Mouse (Mus musculus) heart, embryonic 14.5 days (tissue): ENCODE data around the gene Cldn15. TPM values are rescaled to one million over a fixed set of nuclear protein-coding genes. Genes with fewer than 3 reads are reported as not detected.

Experiments used
- ATAC-seq: fragments of 200-750 bp; cut with Nextera tagmentation; 2 replicates; pipeline ENCODE4 v1.8.0; 2017; ENCODE audit warnings: low read depth, moderate TSS enrichment; ENCODE audit not compliant: insufficient number of reproducible peaks, insufficient read depth, low FRiP score
- H3K27ac ChIP-seq, 2 experiments: fragments of 200-500 bp in 1 of 2; fragments of 300-500 bp in 1 of 2; sonication (generic) in 1 of 2; replicated peaks in 1 of 2; 2 replicates each; pipeline ENCODE4 v1.5.1; 2012 to 2014; ENCODE audit warnings: low read depth in 2 of 2, low read length in 2 of 2, control low read depth in 1 of 2, mild to moderate bottlenecking in 1 of 2, mixed read lengths in 1 of 2; ENCODE audit not compliant: control insufficient read depth in 1 of 2, insufficient read depth in 1 of 2
- H3K27me3 ChIP-seq: fragments of 300-500 bp; sonication (generic); 2 replicates; pipeline ENCODE4 v1.6.1; 2014; ENCODE audit warnings: mild to moderate bottlenecking, low read length, control low read depth; ENCODE audit not compliant: control insufficient read depth, insufficient read depth
- H3K36me3 ChIP-seq: fragments of 300-500 bp; sonication (generic); 2 replicates; pipeline ENCODE4 v1.6.1; 2014; ENCODE audit warnings: mild to moderate bottlenecking, control low read depth, low read length, mixed read lengths; ENCODE audit not compliant: control insufficient read depth, insufficient read depth
- H3K4me1 ChIP-seq, 2 experiments: fragments of 200-500 bp in 1 of 2; fragments of 300-500 bp in 1 of 2; sonication (generic) in 1 of 2; 2 replicates each; pipeline ENCODE4 v1.6.1; 2012 to 2014; ENCODE audit warnings: low read length in 2 of 2, control low read depth in 1 of 2, mixed read lengths in 1 of 2; ENCODE audit not compliant: control insufficient read depth in 2 of 2, insufficient read depth in 2 of 2
- H3K4me2 ChIP-seq: fragments of 300-500 bp; sonication (generic); 2 replicates; pipeline ENCODE4 v1.6.1; 2014; ENCODE audit warnings: mild to moderate bottlenecking, low read length
- H3K4me3 ChIP-seq, 2 experiments: fragments of 200-500 bp in 1 of 2; fragments of 300-500 bp in 1 of 2; sonication (generic) in 1 of 2; 2 replicates each; pipeline ENCODE4 v1.5.1; 2012 to 2014; ENCODE audit warnings: low read length in 2 of 2, mild to moderate bottlenecking in 2 of 2, control low read depth in 1 of 2, low read depth in 1 of 2, moderate library complexity in 1 of 2; ENCODE audit not compliant: control insufficient read depth in 1 of 2, insufficient read depth in 1 of 2
- H3K9ac ChIP-seq: fragments of 300-500 bp; sonication (generic); 2 replicates; pipeline ENCODE4 v1.6.1; 2014; ENCODE audit warnings: mild to moderate bottlenecking, low read length
- H3K9me3 ChIP-seq: fragments of 300-500 bp; sonication (generic); 2 replicates; pipeline ENCODE4 v1.6.1; 2016; ENCODE audit warnings: low read length, control low read depth; ENCODE audit not compliant: control insufficient read depth
- WGBS: fragments of 180-500 bp; shearing (Covaris S2); extraction: QIAGEN DNeasy Blood & Tissue Kit; methylation state at CpG from one replicate; pipeline ENCODE4 v1.1.7; 2014; 5-methylcytosine and 5-hydroxymethylcytosine counted together
- polyA plus RNA-seq: library from polyadenylated mRNA; unstranded; fragments of >200 nt; fragmentation: Nextera tagmentation; extraction: Ambion mirVana; gene quantifications from 2 replicates; pipeline ENCODE4 v1.2.1, GENCODE M21; 2014

Gene Cldn15
- polyA plus RNA-seq, 1 experiment from 2014 or later, result 5.3 TPM

DNA sequence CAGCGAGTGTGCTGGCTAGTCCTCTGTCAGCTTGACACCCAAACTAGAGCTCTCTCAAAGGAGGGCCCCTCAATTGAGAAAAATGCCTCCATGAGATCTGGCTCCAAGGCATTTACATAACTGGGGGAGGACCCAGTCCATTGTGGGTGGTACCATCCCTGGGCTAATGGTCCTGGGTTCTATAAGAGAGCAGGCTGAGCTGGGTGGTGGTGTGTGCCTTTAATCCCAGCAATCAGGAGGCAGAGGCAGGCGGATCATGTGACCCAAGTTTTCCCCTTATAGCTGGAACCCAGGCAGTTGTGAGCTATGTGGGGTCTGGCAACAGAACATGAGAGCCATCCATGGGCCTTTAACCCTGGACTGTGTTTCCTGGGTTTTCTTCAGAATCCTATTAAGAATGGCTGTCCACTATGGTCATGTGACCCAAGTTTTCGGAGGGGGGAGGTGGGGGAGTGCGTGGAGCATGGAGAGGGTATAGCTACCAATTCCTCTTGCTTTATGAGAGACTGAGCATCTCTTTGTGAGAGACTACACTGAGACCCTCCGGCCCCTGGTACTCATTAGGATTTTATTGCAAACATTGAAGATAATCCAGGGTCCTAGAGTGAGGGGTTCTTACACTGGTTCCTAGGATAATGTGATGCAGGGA is 5.0 kb upstream of the Cldn15 start:
- peaks cover 9 to 28% of the 10 kb centered on the region in 2 experiments for H3K4me1 ChIP-seq

GRCm38 (mm10) chr5:136961983-136962461 is 4.4 kb upstream of the Cldn15 start:
- H3K4me3 ChIP-seq, result peak overlapping the region; percentile 68 to 94
- H3K9ac ChIP-seq, result peak overlapping the region; percentile 82
- H3K4me2 ChIP-seq, result peak overlapping the region; percentile 80
- no peaks in the 10 kb centered on the region for H3K9me3 ChIP-seq
- 0% methylated on average over 20 of the region's 20 CpGs for WGBS
- peak overlapping the region; percentile 82 to 89 for H3K27ac ChIP-seq
- H3K4me1 ChIP-seq, result peaks cover 12 to 33% of the 10 kb centered on the region in 2 experiments
- H3K36me3 ChIP-seq, result peaks cover 37% of the 10 kb centered on the region
- H3K27me3 ChIP-seq, result no peaks in the 10 kb centered on the region
- ATAC-seq, result peak; percentile 89

More for the DNA sequence above, 5.0 kb upstream of the Cldn15 start:
- ATAC-seq, result no peak
- Histone ChIP-seq H3K9ac (peak overlapping the region; percentile 82), H3K4me2 (peak overlapping the region; percentile 80), H3K27me3 (no peaks in the 10 kb centered on the region), H3K27ac (peak overlapping the region; percentile 82 to 89), H3K4me3 (peak overlapping the region; percentile 68 to 94), H3K9me3 (no peaks in the 10 kb centered on the region), H3K36me3 (peaks cover 37% of the 10 kb centered on the region)
- WGBS, result 25% methylated on average over 5 of the region's 5 CpGs

DNA sequence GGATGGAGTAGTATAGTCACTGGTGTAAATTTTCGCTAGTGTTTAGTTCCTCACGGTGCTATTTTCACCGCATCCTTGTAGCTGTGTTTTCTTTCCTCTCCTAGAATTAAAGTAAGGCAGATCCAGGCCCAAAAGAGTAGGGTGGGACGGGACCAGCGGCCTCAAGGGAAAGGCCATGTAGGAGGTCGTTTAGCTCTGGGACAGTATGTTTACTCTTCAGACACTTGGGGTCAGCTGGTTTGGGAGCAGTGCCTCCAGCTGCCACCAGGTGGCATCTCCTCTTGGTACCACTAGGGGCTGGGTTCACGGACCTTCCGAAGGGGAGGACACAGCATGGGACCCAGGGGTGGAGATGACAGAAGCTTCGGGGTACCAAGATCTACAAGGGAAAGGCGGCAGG is 3.9 kb upstream of the Cldn15 start:
- 3% methylated on average over 10 of the region's 10 CpGs for WGBS
- Histone ChIP-seq H3K27ac (peak overlapping the region; percentile 78 to 82), H3K4me1 (peaks cover 15 to 36% of the 10 kb centered on the region in 2 experiments)

GRCm38 (mm10) chr5:136962966-136963540 is 3.4 kb upstream of the Cldn15 start:
- Histone ChIP-seq H3K4me2 (peak overlapping the region; percentile 80), H3K9me3 (no peaks in the 10 kb centered on the region), H3K9ac (peak overlapping the region; percentile 82), H3K4me1 (peaks cover 17 to 36% of the 10 kb centered on the region in 2 experiments), H3K27ac (no peak overlapping the region), H3K36me3 (peaks cover 37% of the 10 kb centered on the region), H3K27me3 (no peaks in the 10 kb centered on the region), H3K4me3 (peak overlapping the region; percentile 68 to 94; a peak in 3 of 4 replicates)
- 76% methylated on average over 8 of the region's 8 CpGs for WGBS
- no peak for ATAC-seq

More for the DNA sequence above, 3.9 kb upstream of the Cldn15 start:
- no peak for ATAC-seq
- Histone ChIP-seq H3K9ac (peak overlapping the region; percentile 82), H3K36me3 (peaks cover 37% of the 10 kb centered on the region), H3K9me3 (no peaks in the 10 kb centered on the region), H3K4me2 (peak overlapping the region; percentile 80), H3K27me3 (no peaks in the 10 kb centered on the region), H3K4me3 (peak overlapping the region; percentile 68 to 94)

DNA sequence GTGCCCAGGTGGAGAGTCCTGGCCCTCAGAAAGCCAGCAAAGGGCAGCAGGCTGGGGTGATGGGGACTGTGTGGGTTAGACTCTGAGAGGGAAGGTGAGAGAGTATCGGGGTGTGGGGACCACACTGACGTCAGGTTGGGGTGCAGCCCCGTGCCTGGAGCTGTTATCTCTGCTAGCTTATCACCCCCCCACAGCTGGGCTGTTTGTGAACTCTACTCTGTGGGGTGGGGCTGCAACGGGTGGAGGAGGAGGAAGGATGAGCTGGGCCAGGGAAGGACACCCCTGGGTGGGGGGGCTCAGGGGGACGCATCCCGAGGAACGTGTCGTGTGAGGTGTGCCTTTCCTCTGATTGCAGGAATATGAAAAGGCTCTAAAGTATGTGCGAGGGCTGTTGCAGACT is 1.2 kb upstream of the Cldn15 start:
- Histone ChIP-seq H3K36me3 (peaks cover 37% of the 10 kb centered on the region), H3K27me3 (no peaks in the 10 kb centered on the region), H3K4me1 (peaks cover 17 to 36% of the 10 kb centered on the region in 2 experiments), H3K9me3 (no peaks in the 10 kb centered on the region), H3K4me3 (no peak overlapping the region), H3K4me2 (no peak overlapping the region), H3K27ac (peak overlapping the region in 1 of 2 experiments; percentile 65; a peak in 1 of 4 replicates), H3K9ac (no peak overlapping the region)
- no peak for ATAC-seq
- 72% methylated on average over 9 of the region's 9 CpGs for WGBS

DNA sequence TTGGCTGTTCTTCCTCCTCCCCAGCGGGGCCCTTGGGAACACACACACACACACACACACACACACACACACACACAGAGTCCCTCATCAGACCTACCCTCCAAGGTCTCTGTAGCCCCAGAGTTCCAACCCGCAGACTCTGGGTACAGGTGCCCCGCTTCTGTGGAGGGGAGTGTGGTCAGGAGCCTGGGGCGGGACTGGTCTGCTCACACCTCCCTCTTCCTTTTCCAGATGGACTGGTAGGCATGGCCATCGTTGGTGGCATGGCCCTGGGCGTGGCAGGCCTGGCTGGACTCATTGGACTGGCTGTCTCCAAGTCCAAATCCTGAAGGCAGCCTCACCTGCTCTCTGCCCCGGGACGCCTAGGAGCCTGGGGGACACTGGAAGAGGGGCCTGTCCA is 730 bp upstream of the Cldn15 start:
- Histone ChIP-seq H3K9ac (peak overlapping the region; percentile 12; the same call in 1 of the 2 replicates), H3K4me3 (no peak overlapping the region), H3K4me2 (no peak overlapping the region), H3K9me3 (no peaks in the 10 kb centered on the region), H3K27me3 (no peaks in the 10 kb centered on the region), H3K4me1 (peaks cover 17 to 36% of the 10 kb centered on the region in 2 experiments), H3K36me3 (peaks cover 37% of the 10 kb centered on the region), H3K27ac (peak overlapping the region; percentile 65 to 79)
- ATAC-seq, result no peak
- WGBS, result 80% methylated on average over 8 of the region's 8 CpGs

- WGBS, result 84% methylated on average over 4 of the region's 4 CpGs
Measured at GRCm38 (mm10) chr5:136966861-136967455, 542 bp downstream of the Cldn15 start.

More at GRCm38 (mm10) chr5:136966861-136967455, 542 bp downstream of the Cldn15 start:
- Histone ChIP-seq H3K27ac (peak overlapping the region; percentile 59 to 65), H3K4me1 (peaks cover 14 to 30% of the 10 kb centered on the region in 2 experiments), H3K9ac (no peak overlapping the region), H3K4me3 (no peak overlapping the region), H3K4me2 (no peak overlapping the region), H3K27me3 (no peaks in the 10 kb centered on the region), H3K36me3 (peaks cover 37% of the 10 kb centered on the region), H3K9me3 (no peaks in the 10 kb centered on the region)
- ATAC-seq, result no peak
